Mouse (Mus musculus) c-Kit-positive CD71-positive TER-119-negative erythroid progenitor cells, embryonic 14.5 days (primary cell): Measurements from ENCODE around the gene Plekho2.

Source experiments
- DNase-seq: peaks from one replicate; pipeline ENCODE4 v3.0.0-alpha.2; 2013; ENCODE audit warnings: low read depth

Plekho2 gene

GRCm38 (mm10) chr9:65529659-65530058, 50.2 kb downstream of the Plekho2 start:
- DNase-seq = no peak

GRCm38 (mm10) chr9:65528417-65529038, 51.3 kb downstream of the Plekho2 start:
- DNase-seq = peak; percentile 63

DNA sequence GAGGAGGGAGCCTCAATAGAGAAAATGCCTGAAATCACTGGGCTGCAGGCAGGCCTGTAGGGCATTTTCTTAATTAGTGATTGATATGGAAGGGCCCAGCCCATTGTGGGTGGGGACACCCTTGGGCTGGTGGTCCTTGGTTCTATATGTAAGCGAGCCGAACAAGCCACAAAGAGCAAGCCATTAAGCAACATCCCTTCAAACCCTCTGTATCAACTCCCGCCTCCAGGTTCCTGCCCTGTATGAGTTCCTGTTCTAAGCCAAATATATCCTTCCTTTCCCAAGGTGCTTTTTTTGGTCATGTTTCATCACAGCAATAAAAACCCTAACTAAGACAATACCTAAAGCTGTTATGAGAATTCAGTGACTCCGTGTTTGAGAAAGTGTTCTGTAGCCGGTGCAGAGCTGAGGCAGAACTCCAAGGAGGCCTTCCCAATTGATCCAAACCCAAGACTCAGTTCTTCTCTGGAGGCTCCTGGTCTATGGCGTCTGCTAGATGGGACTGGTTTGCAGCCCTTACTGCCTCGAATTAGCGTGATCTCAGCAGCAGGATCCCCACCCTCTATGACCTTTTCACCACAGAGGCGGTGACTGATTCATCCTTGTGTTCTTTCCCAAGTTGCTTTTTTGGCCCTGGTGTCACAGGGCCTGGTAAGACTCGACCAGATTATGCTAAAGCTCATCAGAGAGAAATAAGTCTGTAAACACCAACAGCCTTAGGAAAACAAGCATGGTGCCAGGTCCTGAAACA, 54.2 kb downstream of the Plekho2 start:
- DNase-seq = no peak

GRCm38 (mm10) chr9:65523611-65524364, 56.1 kb downstream of the Plekho2 start:
- DNase-seq = peak; percentile 74

DNA sequence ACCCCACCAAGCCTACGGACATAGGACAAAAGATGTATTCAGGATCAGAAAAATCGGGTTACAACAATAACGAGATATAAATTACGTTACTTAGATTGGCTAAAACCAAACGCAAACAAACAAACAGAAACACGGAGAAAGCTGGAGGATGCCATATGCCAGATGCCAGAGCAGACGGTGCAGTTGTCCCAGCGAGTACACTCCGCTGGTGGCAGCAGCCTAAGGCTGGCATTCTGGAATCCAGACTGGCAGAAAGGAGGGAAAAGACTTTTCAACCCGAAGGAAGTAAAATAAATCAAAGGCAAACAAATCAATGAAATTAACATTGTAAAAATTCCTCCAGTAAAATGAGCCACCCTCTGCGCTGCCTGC, 59.3 kb downstream of the Plekho2 start:
- no peak for DNase-seq

DNA sequence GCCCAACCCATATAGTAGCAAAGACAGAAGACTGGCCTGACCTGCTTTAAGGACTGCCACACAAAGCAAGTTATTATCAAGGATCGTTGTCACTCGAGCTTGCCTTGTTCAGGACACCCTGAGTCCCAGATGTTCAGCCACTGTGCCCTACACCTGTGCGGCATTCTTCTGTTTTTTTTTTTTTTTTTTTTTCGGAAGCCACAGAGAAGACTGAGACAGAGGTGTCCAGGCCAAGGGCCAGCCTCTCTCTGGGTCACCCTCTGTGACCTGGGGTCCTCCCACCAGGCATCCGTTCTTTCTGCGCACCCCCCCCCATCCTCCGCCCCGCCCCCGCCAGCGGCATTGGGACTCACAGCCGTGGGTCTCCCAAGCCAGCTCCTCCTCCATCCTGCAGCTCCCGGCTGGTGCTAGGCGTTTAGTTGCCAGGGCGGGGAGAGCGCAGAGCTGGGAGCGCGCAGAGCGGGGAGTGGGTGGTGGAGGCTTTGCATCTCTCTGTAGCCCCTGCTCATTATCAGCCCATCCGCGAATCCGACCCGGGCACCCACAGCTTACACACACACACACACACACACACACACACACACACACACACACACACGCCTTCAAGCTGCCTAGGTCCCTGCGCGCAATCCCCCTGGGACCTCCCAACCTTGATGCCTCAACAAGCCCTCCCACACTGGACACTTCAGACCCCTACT, 59.9 kb downstream of the Plekho2 start, which contains the start of gene Ankdd1a:
Gene Ankdd1a, minus strand, starts transcription at position 387 of the 698 bp plus-strand sequence.
- DNase-seq = no peak

GRCm38 (mm10) chr9:65514851-65515261, 65.0 kb downstream of the Plekho2 start:
- DNase-seq = no peak

DNA sequence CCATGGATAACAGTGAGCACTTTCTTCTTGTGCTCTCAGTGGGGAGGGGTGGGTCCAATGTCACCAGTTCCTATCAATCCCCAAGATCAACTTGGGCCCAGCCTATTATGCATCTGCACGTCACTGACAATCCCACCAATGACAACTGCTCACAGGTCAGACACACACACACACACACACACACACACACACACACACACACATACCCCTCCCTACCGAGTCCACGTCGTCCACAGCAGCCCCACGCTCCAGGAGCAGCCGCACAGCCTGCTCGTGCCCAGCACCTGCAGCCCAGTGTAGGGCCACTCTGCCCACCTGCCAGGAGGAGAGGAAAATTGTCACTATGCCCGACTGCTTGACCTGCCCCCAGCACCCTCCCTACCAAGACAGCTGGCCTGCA, 65.4 kb downstream of the Plekho2 start:
- DNase-seq = no peak

- DNase-seq = no peak
Measured at GRCm38 (mm10) chr9:65512520-65512919, 67.3 kb downstream of the Plekho2 start.

- DNase-seq = no peak
Measured at GRCm38 (mm10) chr9:65508449-65508848, 71.4 kb downstream of the Plekho2 start.

GRCm38 (mm10) chr9:65502721-65503505, 76.9 kb downstream of the Plekho2 start:
- no peak for DNase-seq
